7 mouse cellular contexts compared by ENCODE assay signal in genomic region chr15:87544401-87545129, GRCm38 (mm10). TPM values are rescaled to one million over a fixed set of nuclear protein-coding genes. Genes with fewer than 3 reads are reported as not detected.
A peak's percentile ranks its signal among the peaks of the same experiment; 100 is the strongest.
DNase-seq lines count a peak whose midpoint lies in the region; ATAC-seq and TF ChIP-seq lines count a peak whose summit lies in the region.

No protein-coding gene starts in this region.

- ATAC-seq in granulocyte monocyte progenitor cell, adult 5-6 weeks (replicated peaks; ENCODE audit: poor library complexity, severe bottlenecking) = peak; percentile 14; the same call in 1 of the 2 replicates
- peak; percentile 66 for ATAC-seq in midbrain, postnatal 0 days (ENCODE audit: low FRiP score)

- no peaks in the 10 kb centered on the region for H3K36me3 ChIP-seq in midbrain, postnatal 0 days (ENCODE audit: insufficient read depth, low read length)

- peak; percentile 59 for DNase-seq in right cerebral cortex, adult 18-20 months
- DNase-seq in right cerebral cortex, postnatal 36 days (ENCODE audit: low spot score in 2 of 2) = no peak
- DNase-seq in cerebellum, postnatal 25 days = peak; percentile 73 to 78
- peak; percentile 55 for DNase-seq in left cerebral cortex, postnatal 4 days
- peak; percentile 64 for DNase-seq in midbrain, postnatal 0 days (ENCODE audit: low spot score)
- no peak for DNase-seq in adipocyte (ENCODE audit: low spot score)

- peak overlapping the region; percentile 77 for H3K27ac ChIP-seq in midbrain, postnatal 0 days (ENCODE audit: low read depth, low read length)

- H3K9ac ChIP-seq in midbrain, postnatal 0 days (replicated peaks; ENCODE audit: low read length, poor library complexity, severe bottlenecking) = peak overlapping the region; percentile 94

- WGBS in midbrain, postnatal 0 days = under 1% methylated on average over 59 of the region's 84 CpGs

- H3K27me3 ChIP-seq in midbrain, postnatal 0 days (ENCODE audit: insufficient read depth, low read length) = no peaks in the 10 kb centered on the region; the same call in 1 of the 2 replicates

- no peaks in the 10 kb centered on the region for H3K9me3 ChIP-seq in midbrain, postnatal 0 days (ENCODE audit: low read length)

- no peak for TF ChIP-seq CTCF in midbrain, postnatal 0 days (IDR thresholded peaks at IDR 0.05)

- H3K4me2 ChIP-seq in midbrain, postnatal 0 days (ENCODE audit: low read depth, low read length, poor library complexity, severe bottlenecking) = peak overlapping the region; percentile 62

- intact Hi-C loops in left cerebral cortex, postnatal 4 days (cut with DNase I) = loop anchor here (10.0 kb wide), 2 partner anchors 180 to 1300 kb away; no protein-coding TSS in a partner anchor

- peaks cover 15% of the 10 kb centered on the region; the same call in 1 of the 2 replicates for H3K4me1 ChIP-seq in midbrain, postnatal 0 days (ENCODE audit: insufficient read depth, low read length)

- peak overlapping the region; percentile 90 for H3K4me3 ChIP-seq in midbrain, postnatal 0 days (ENCODE audit: low read depth, low read length)

RNA-seq across cellular contexts. Expression of gene Fam19a5, which starts 0.5 kb away (rescaled TPM):
- total RNA-seq in granulocyte monocyte progenitor cell, adult 5-6 weeks (2014; fragmentation: Nextera tagmentation) = not detected in 2 replicates
- not detected in 2 replicates for total RNA-seq in granulocyte monocyte progenitor cell, adult 5-6 weeks (2017)
- total RNA-seq in left cerebral cortex, postnatal 4 days (2021) = 10 to 100 TPM; 53.0 to 61.5 TPM
- total RNA-seq in midbrain, postnatal 0 days (2014; rRNA removed) = 118 and 145 TPM in 2 replicates
- polyA plus RNA-seq in midbrain, postnatal 0 days (2015; fragmentation: Nextera tagmentation; extraction: Ambion mirVana) = 33.0 and 33.8 TPM in 2 replicates

Comparison
In these comparisons a context has a peak if more than half of its experiments do, and no peak if none do; other contexts are left out.
1. DNase-seq: peak in right cerebral cortex, adult 18-20 months (single experiment), cerebellum, postnatal 25 days (2 of 2), left cerebral cortex, postnatal 4 days (single experiment) and midbrain, postnatal 0 days (single experiment); none in right cerebral cortex, postnatal 36 days (0 of 2) and adipocyte (single experiment).
2. RNA of gene Fam19a5, which starts 0.5 kb away (total RNA-seq): 118 to 145 TPM in midbrain, postnatal 0 days and 53.0 to 61.5 TPM in left cerebral cortex, postnatal 4 days; not detected in granulocyte monocyte progenitor cell, adult 5-6 weeks; every median in the first group is over 10 times any median in the second.